Mouse (Mus musculus): ENCODE data around the gene Nfkbil1. TPM values are rescaled to one million over a fixed set of nuclear protein-coding genes. Genes with fewer than 3 reads are reported as not detected.

Gene Nfkbil1
- total RNA-seq, 2 experiments from 2014 or later = 9.9 to 11.1 TPM

GRCm38 (mm10) chr17:35175382-35175781 lies 60.2 kb downstream of the Nfkbil1 start:
- DNase-seq = no peak

- DNase-seq = no peak
Measured at GRCm38 (mm10) chr17:35174201-35174977, 61.2 kb downstream of the Nfkbil1 start.

- DNase-seq = no peak
Measured at GRCm38 (mm10) chr17:35173329-35173728, 62.3 kb downstream of the Nfkbil1 start.

- DNase-seq = no peak
Measured at GRCm38 (mm10) chr17:35172445-35173234, 63.0 kb downstream of the Nfkbil1 start.

Small RNAs within 50 kb of the gene (microRNA-seq; reads per million reads assigned to microRNA genes)
- gene Mir6973a (0 reads per million in 2 experiments), gene Mir6974 (0 reads per million in 2 experiments), gene Mir6975 (0.50 to 0.95 reads per million in 2 experiments), gene Mir8094 (0 reads per million in 2 experiments)

Other genes with a start within 250 kb of the Nfkbil1 start
- 10 to 100 TPM; 31.4 to 40.7 TPM for gene Vars, start 234.8 kb downstream of the Nfkbil1 start, total RNA-seq (2021)
- gene Vwa7, start 219.2 kb downstream of the Nfkbil1 start, total RNA-seq (2021) = 1 to 10 TPM; 2.0 to 2.5 TPM
- gene Sapcd1, start 207.8 kb downstream of the Nfkbil1 start, total RNA-seq (2021) = 1 to 10 TPM; 2.8 to 3.1 TPM
- 1 to 10 TPM; 1.5 to 3.5 TPM for gene Msh5, start 189.0 kb downstream of the Nfkbil1 start, total RNA-seq (2021)
- 10 to 100 TPM; 39.2 to 50.5 TPM for gene Clic1, start 185.8 kb downstream of the Nfkbil1 start, total RNA-seq (2021)
- gene Ddah2, start 176.8 kb downstream of the Nfkbil1 start, total RNA-seq (2021) = 10 to 100 TPM; 45.3 to 51.9 TPM
- not detected for gene Ly6g6c, start 170.4 kb downstream of the Nfkbil1 start, total RNA-seq (2021)
- gene Mpig6b, start 169.6 kb downstream of the Nfkbil1 start, total RNA-seq (2021) = under 1 TPM in 1 of 2 experiments, not detected in 1; 0.20 TPM
- not detected for gene Ly6g6e, start 158.9 kb downstream of the Nfkbil1 start, total RNA-seq (2021)
- under 1 TPM in 1 of 2 experiments, not detected in 1; 0.97 TPM for gene Ly6g6d, start 157.7 kb downstream of the Nfkbil1 start, total RNA-seq (2021)
- under 1 TPM in 1 of 2 experiments, not detected in 1; 0.23 TPM for gene Ly6g6f, start 150.2 kb downstream of the Nfkbil1 start, total RNA-seq (2021)
- gene Abhd16a, start 146.5 kb downstream of the Nfkbil1 start, total RNA-seq (2021) = 10 to 100 TPM; 59.1 to 65.0 TPM
- gene Ly6g5c, start 127.5 kb downstream of the Nfkbil1 start, total RNA-seq (2021) = not detected
- under 1 TPM in 1 of 2 experiments, not detected in 1; 0.34 TPM for gene Ly6g5b, start 120.4 kb downstream of the Nfkbil1 start, total RNA-seq (2021)
- gene Gpank1, start 114.3 kb downstream of the Nfkbil1 start, total RNA-seq (2021) = 1 to 10 TPM; 4.9 to 6.3 TPM
- gene Csnk2b, start 113.7 kb downstream of the Nfkbil1 start, total RNA-seq (2021) = 100 to 1,000 TPM; 165 to 166 TPM
- gene D17H6S53E, start 109.4 kb downstream of the Nfkbil1 start, total RNA-seq (2021) = 10 to 100 TPM; 11.8 to 18.8 TPM
- not detected for gene Apom, start 103.7 kb downstream of the Nfkbil1 start, total RNA-seq (2021)
- 100 to 1,000 TPM; 217 to 220 TPM for gene Bag6, start 100.6 kb downstream of the Nfkbil1 start, total RNA-seq (2021)
- 100 to 1,000 TPM; 128 to 149 TPM for gene Prrc2a, start 70.9 kb downstream of the Nfkbil1 start, total RNA-seq (2021)
- 1 to 10 TPM; 2.4 to 2.6 TPM for gene Aif1, start 59.7 kb downstream of the Nfkbil1 start, total RNA-seq (2021)
- 1 to 10 TPM; 4.6 to 5.3 TPM for gene Lst1, start 47.4 kb downstream of the Nfkbil1 start, total RNA-seq (2021)
- under 1 TPM; 0.68 to 0.75 TPM for gene Ltb, start 41.4 kb downstream of the Nfkbil1 start, total RNA-seq (2021)
- under 1 TPM; 0.23 to 0.99 TPM for gene Tnf, start 33.8 kb downstream of the Nfkbil1 start, total RNA-seq (2021)
- under 1 TPM in 1 of 2 experiments, not detected in 1; 0.16 TPM for gene Lta, start 30.4 kb downstream of the Nfkbil1 start, total RNA-seq (2021)
- not detected for gene Gm16181, start 15.0 kb downstream of the Nfkbil1 start, total RNA-seq (2021)
- 1 to 10 TPM; 2.1 to 3.3 TPM for gene Atp6v1g2, start 2.1 kb downstream of the Nfkbil1 start, total RNA-seq (2021)
- gene Ddx39b, start 6.0 kb upstream of the Nfkbil1 start, total RNA-seq (2021) = 100 to 1,000 TPM; 147 to 169 TPM
- 10 to 100 TPM; 39.3 to 47.2 TPM for gene H2-D1, start 26.9 kb upstream of the Nfkbil1 start, total RNA-seq (2021)
- under 1 TPM; 0.23 to 0.70 TPM for gene H2-Q1, start 84.6 kb upstream of the Nfkbil1 start, total RNA-seq (2021)
- under 1 TPM; 0.34 to 0.45 TPM for gene H2-Q2, start 106.5 kb upstream of the Nfkbil1 start, total RNA-seq (2021)
- gene H2-Q4, start 143.8 kb upstream of the Nfkbil1 start, total RNA-seq (2021) = 1 to 10 TPM; 5.1 to 6.0 TPM
- gene H2-Q6, start 189.1 kb upstream of the Nfkbil1 start, total RNA-seq (2021) = under 1 TPM in 1 of 2 experiments, not detected in 1; 0.43 TPM
- 1 to 10 TPM in 1 of 2 experiments, under 1 TPM in 1; 0.68 to 1.4 TPM for gene H2-Q7, start 203.4 kb upstream of the Nfkbil1 start, total RNA-seq (2021)
- gene H2-Q10, start 234.3 kb upstream of the Nfkbil1 start, total RNA-seq (2021) = under 1 TPM; 0.14 to 0.52 TPM